Mouse (Mus musculus) G1E (cell line): ENCODE measurements around the gene Mpzl1.

Experiments
- CTCF ChIP-seq: IDR thresholded peaks from 2 replicates; pipeline ENCODE4 v1.5.1; 2012; ENCODE audit warnings: low read depth, low read length, inconsistent platforms, mixed read lengths
- GATA1 ChIP-seq: IDR thresholded peaks from 2 replicates; pipeline ENCODE4 v1.6.1; 2012; ENCODE audit warnings: borderline replicate concordance, low read length, inconsistent platforms, mixed read lengths
- TAL1 ChIP-seq: conservative IDR thresholded peaks from 2 replicates; pipeline ENCODE4 v1.6.1; 2012; ENCODE audit warnings: low read depth, low read length, inconsistent platforms, mixed read lengths

- no peak for TF ChIP-seq CTCF
- TF ChIP-seq GATA1 = no peak
- TF ChIP-seq TAL1 = no peak
These were observed 32.5 kb downstream of the Mpzl1 start for GRCm38 (mm10) chr1:165601775-165602280.
